Mouse (Mus musculus): ENCODE results near the gene Itpr1.

Gene Itpr1

DNA sequence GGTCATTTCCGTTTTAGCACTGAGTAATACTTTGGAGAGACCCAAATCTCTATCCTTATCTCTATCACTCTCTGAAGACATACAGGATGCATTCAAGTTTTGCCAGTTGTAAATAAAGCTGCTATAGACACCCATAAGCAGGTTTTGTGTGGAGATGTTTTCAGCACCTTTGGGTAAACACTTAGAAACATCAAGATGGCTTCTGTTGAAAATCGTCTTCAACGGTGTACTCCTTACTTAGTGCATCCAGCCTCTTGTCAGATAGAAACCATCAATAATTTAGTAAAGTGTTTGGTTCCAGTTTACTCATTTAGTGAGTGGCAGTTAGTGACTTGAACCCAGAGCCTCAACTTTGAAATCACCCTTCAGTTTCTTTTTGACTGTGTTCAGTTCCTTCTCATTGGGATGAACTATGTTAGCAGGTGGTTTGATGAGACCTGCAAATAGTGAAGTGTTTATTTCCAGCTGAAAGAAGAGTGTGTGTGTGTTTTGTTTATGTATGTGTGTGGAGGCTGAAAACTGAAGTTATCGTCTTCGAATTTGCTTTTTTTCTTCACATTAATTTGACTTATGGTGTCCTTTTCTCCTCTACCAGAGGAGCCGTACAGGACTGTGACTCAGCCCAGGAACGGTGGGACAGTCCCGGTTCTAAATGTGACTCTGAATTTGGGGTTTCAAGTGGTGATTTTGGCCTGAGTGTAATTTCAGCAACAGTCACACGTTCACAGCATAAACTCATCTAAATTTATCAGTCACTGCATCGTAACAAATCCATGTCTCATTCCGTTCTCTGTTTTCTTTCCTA lies 66.1 kb downstream of the Itpr1 start:
- no peak for DNase-seq (ENCODE audit: low spot score)

DNA sequence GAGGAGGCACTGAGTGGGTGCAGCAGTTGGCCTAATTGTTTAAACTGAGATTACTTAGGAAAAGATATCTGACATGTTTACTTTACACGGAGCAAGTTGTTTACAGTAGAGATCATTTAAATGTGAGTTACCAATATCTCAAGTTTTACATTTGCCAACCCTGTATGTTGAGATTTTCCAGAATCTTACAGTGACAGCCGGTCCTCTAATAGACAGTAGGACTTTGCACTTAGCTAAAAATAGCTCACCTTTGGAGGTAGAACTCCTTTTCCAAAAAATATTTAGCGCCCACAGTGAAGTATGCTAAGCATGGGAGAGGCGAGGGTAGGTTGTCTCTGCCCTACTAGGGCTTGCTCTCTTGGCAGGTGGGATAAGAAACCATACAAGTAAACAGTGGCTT lies 69.2 kb downstream of the Itpr1 start:
- DNase-seq (ENCODE audit: low spot score), result no peak

DNA sequence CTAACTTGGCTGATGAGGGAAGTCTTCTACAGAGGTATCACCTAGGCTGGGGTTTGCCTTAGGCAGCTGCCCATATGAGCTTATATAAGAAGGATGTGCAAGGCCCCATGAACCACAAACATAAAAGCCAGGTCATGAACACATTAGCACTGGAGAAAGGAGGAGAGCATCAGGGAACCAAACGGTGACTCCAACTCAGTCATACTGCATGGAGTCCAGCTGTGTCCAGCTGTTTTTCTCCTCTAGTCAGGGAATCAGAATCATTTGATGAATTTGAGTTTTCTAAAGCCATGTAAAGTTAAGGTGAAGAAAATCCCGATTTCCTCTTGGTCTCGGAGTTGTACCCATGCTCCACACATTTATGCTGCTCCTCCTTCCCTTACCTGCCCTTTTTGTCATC lies 69.7 kb downstream of the Itpr1 start:
- no peak for DNase-seq (ENCODE audit: low spot score)

DNA sequence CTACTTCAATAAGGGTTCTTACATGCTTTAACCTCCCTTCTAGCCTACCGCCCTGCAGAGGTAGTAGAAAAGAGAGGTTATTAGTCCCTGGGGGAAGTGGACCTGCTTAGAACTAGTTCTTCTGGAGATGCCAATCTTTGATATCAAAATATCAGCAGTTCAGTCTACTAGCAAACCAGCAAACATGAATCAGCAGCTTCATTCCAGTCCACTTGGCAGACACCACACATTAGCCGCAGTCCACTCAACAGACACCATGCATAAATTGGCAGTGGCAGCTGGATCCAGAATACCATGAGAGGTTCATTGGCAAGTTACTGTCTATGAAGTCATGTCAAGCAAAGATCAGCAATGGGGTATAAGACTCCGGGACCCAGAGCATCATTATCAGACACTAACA lies 71.8 kb downstream of the Itpr1 start:
- no peak for DNase-seq (ENCODE audit: low spot score)

DNA sequence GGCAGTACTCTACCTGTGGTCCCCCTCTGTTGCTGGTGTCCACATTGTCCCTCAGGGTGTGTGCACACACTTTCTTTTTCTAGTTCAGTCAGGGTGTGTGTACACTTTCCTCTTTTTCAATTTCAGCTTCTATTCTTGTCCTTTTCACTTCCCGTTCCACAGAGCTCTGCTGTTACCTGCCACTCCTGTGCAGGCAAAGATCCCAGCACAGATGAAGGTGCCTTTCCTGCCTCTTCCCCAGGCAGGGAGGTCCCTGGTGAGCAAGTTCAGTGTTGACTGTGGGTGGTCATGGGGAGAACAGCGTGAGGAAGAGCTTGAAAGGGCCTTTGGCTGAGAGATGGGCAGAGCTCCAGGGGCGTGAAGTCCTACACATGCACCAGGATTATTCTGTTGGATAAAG lies 76.1 kb downstream of the Itpr1 start:
- DNase-seq (ENCODE audit: low spot score), result no peak

DNA sequence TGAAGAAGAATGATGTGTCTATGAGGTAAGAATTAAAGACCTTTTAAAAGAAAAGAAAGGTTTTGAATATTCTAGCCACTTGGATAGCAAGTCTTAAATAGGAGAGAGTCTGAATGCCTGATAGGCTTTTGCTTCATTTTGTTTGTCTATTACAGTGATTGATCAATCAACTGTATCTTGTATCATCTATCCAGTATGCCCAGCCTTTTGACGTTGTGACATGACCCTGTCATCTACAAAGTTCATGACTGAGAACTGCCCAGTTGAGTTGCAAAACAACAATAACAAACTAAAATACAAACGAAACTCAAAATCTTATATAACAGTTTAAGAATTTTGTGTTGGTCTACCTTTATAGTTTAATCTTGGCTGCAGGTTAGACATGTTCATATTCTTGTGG lies 78.1 kb downstream of the Itpr1 start:
- no peak for DNase-seq (ENCODE audit: low spot score)

DNA sequence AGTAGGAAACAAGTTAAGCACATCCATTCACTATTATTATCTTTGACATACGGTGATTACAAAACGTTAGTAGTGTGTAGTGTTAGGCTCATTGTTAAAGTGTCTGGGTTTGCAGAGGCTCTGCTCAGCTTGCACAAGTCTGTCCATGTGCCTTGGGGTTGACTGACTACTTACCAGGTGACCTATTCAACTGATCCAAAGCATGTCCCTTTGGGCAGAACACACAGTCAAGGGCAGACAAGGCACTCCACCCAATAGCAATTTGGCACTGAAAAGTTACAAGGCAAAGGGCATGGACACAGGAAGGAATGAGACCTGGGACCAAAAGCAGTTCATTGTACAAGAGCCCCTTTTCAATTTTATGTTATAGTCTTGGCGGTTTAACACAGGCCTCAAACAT lies 78.7 kb downstream of the Itpr1 start:
- DNase-seq (ENCODE audit: low spot score), result no peak

DNA sequence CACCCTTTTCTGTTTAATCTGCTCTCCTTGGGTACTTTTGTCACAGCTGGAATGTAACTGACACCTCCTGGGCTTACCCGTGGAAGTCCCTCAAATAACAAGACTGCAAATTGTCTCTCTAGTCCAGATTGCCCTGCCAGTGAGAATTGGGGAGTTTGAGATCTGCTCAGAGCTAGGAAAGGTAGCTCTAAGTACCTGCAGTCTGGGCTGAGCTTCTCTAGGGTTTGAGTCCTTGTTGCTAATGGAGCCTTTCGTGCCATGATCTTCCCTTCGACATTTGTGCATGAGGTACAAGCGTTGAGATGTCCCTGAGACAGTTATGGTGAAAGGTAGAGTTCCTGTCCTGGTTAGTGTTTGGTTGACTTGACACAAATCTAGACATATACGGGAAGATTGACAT lies 89.0 kb downstream of the Itpr1 start:
- no peak for DNase-seq (ENCODE audit: low spot score)

DNA sequence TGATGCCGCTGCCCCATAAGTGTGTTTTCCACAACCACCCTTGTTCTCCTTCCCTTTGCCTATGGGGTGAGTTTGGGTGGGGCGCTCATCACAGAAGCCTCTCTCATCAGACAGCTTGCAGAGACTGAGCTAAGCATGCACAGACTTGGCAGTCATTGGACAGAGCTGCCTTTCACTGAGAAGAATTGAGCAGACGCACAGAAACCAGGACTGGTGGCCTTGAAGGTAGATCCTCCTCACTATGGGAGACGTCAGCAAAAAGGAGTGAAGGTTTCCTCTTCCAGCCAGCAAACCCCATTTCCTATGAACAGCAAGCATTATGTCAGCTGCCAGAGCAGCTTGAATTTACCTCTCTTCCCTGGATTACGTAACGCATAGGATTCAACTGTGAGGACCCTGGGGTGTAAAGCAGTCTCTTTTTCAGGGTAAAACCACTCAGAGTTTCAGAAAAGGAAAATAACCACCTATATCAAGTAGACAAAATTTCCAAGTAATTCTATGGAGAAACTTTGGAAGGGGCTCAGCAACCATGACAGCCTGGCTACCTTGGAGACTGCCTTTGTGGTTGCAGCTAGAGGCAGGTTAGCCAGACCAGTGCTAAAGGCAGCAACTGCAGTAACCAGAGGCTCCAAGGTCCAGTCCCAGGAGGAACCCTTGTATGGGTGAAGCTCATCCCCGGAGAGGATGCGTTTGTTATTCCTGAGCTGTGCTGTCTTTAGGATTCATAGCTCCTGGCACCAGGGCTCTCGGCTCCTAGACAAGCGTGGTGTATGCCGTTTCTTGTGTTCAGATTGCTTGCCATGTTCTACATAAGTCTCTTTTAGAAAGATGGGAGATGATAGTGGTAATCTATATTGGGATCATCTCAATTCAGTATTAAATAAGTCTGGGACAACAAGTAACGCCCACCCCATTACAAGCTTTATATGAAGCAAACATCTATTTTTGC lies 91.0 kb downstream of the Itpr1 start:
- DNase-seq (ENCODE audit: low spot score), result no peak

DNA sequence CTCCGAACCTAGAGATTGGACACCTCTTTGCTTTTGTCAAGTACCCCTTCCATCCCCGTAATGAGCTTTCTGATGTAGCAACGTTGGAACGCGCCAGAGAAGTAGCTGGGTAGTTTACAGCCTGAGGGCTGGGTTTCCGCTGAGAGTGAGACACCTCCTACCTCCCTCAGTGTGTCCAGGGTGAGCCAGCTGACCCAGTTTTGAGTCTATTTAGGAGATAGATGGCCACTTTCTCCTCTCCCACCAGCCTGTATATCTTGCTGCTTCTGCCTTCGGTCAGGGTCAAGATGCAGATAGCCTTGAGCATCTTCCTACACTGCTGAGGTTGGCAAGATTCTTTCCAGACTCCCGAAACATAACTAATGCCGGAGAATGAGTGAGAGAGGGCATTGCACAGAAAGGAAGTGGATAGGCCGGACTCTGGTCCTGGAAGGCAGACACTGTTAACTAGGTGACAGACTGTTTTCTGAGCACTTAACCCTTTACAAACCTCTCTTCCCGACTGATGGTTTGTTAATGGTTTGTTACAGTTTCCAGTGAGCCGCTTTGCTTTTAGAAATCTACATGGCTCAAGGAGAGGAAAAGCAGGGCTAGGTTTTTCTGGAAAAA lies 92.4 kb downstream of the Itpr1 start:
- DNase-seq (ENCODE audit: low spot score), result no peak

DNA sequence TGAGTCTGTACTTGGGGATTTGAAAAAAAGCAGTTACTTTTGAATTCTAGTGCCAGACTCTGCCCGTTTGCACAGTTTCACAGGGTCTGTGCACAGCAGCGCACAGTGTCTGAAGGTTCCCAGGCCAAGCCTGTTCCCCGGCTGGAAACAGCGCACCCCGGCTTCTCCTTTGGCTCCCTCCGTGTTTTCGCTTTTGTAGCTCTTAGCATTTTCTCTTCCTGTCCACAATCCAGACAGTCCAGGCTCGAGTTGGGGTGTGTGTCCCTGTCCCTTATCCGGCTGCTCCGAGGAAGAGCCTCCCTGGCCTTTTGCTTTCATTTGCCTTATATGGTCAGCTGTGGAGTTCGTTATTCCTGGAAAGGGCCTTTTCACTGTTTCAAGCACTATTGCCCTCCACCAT lies 93.3 kb downstream of the Itpr1 start:
- DNase-seq (ENCODE audit: low spot score), result peak; percentile 8

DNA sequence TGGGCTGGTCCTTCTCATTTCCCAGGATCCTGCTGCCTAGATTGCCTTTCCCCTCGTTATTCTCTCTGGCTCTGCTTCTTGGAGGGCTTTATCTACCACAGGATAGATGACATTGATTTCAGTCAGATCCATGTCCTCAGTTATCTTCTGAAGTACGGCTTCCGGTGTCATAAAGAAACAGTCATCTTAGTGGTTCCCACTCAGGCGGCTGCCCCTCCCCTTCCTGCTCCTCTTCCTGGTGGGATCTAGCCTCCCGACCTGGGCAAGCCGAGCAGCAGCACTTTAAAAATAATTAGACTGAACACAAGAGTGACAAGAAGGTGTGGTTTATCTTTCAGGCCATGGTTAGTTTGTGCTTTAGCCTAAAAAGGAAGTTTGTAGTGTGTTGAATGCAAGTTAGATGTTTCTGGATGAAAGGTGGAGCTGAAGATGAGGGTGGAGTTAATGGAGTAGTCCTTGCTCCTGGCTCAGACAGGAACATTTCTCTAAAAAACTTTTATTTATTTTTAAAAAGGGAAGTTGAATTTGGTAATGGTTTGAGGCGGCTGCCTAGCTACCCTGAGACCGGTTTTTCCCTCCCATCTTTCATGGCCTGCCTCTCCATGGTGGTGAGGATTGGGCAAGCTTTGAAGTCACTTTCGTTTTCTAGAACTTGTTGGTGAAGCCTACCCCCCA lies 94.2 kb downstream of the Itpr1 start:
- no peak for DNase-seq (ENCODE audit: low spot score)

DNA sequence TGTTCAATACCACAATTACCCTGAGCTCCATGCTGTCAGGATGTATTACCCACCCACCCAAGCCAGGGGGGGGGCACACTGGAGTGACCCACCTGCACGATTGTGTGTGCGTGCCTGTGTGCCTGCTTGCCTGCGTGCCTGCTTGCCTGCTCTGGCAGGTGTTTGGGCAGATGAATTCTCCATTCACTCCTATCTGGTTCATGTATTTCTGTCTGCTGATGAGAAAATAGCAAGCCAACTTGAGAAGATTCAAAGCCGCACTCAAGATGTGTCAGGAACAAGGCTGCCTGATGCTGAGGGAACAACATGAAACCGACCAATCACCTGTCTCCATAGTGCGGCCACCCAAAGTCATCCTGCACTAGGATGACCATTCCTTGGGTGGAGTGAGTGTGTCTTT lies 94.9 kb downstream of the Itpr1 start:
- DNase-seq (ENCODE audit: low spot score), result no peak

DNA sequence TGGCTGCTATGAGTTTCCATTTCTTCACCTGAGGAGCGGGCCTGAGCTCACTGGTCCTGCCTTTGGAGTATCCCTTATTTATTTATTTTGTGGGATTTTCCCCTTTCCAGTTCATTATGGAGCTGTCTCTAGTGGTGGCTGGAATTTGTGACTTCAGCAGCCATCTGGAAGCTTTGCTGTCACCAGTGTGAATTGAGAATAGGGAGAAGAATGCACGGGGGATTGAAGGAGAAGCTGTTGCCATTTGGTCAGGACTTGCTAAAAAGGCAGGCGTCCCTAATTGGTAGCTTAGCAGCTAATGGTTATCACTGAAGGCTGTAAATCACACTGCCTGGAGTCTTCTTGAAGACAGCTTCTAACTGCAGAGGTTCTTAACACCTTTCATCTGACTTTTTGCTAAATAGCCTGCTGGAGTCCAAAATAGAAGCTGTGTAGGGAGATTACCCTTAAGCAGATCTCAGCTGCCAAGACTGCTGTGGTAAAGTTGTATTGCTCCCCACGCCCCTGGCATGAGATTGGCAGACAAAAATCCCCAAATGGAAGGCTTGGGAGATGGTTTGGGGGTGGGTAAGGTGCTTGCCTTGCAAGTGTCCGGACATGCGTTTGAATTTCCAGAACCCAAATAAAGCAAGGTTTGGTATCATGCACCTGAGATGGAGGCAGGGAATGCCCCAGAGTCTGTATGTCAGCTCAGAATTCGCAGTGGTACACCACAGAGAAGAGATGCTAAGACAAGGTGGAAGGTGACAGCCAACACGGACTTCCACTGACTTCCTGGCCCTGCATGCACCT lies 96.7 kb downstream of the Itpr1 start:
- no peak for DNase-seq (ENCODE audit: low spot score)

DNA sequence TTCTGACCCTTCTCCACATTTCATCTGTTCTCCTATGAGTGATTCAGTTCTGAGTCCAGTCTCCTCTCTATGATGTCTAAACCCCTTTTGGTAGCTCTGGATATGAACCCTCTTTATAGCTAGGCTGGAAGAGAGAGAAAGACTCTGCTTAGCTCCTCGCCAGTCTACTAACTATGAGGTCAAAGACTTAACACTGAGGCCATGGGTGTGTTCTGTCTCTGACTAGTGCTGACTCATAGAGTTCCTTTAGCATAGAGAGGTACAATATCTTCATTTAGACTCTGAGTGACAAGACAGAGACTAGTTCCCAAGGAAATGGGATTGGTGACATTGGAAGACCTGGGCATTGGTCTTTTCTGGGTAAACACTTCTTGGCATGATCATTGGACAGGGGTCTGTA lies 100.2 kb downstream of the Itpr1 start:
- DNase-seq (ENCODE audit: low spot score), result no peak

DNA sequence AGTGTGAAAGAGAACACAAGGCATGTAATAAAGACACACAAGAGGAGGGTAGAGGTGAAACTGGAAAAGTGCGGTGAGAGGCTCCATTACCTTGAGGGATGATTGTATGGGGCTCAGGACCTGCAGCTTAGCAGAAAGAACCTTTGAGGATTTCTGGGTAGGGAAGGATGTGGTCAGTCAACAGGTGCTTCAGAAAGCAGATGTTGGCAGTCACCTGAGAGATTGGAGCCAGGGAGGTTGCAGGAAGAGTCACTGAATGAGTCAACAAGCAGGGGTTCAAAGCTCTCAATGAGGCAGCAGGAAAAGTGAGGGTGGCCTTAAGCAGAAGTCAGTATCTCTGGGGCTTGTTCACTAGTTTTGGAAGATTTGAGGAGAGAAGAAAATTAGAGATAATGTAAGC lies 101.1 kb downstream of the Itpr1 start:
- DNase-seq (ENCODE audit: low spot score), result no peak

DNA sequence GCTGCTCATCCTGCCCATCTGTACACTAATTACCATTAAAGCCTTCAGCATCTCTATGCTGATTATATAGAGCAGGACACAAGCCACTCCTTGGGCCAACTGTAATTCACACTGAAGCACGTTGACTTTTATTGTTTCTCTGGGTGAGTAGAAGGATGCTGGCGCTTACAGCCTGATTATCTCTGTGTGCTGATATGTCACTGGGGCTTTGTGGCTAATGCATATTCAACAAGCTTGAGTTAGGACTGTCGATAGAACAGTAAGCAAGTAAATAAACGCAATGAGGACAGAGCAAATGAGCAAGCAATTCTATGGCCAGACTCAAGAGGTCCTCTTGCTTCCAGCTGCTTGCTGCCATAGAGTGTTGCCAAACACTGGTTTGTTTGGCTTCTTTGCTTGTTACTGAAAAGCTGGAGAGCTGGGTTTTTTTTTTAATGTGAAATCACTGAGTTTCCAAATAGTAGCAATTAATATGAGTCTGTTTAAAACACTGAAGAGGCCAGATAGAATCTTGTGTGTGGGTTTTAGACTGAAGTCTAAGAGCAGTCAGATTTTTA lies 103.5 kb downstream of the Itpr1 start:
- DNase-seq (ENCODE audit: low spot score), result no peak

DNA sequence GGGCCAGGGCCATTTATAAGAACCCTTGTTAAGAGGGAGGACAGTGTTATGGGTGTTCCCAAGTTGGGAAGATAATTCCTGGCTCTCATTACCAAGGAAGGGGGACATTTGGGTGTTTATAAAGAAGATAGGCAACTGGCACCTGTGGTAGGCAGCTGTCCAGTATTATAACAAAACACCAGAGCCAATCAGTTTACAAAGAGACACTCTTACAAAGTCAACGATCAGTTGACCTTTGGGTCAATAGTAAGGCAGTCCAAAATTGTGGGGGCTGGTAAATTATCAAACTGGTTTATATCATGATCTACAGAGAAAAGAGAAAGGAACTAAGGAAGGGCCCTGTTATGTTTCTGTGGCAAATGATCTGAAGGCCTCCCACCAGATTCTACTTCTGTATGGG lies 104.1 kb downstream of the Itpr1 start:
- DNase-seq (ENCODE audit: low spot score), result no peak

DNA sequence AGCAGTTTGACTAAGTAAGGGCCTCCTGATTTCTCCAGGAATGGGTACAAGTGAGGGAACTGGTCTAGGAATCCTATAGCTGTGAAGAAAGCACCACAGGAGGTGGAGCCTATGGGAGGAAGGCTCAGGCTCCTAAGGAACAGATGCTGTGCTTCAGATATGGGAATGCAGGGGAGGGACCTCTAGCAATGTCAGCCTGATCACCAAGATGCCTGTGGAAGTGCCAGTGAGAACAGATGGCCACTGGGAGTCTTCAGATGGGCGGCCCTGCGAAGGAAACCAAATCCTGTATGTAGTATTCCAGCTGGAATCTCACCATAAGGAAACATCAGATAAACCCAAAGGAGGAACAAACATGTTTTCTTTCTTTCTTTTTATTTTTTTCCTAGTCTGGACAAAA lies 108.8 kb downstream of the Itpr1 start:
- DNase-seq (ENCODE audit: low spot score), result no peak

DNA sequence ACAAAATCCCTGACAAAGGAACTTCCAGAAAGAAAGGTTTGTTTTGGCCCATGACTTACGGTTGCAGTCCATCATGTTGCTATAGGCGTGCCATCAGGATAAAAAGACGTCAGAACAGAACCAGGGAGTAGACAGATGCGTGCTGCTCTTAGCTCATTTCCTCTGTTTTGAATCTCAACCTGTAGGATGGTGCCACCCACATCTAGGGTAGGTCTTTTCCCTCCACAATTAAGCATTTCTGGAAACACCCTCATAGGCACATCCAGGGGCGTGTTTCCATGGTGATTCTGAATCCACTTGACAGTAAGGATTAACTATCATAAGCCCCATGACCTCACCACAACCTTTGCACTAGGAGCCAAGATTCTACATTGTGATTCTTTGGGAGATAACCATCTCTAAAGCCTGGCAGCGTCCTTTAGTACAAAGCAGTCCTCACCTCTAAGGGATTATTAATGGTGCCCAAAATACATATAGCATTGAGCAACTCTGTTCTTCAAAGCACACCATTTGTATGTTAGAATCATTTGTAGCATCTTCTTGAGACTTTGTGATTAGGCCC lies 111.6 kb downstream of the Itpr1 start:
- DNase-seq (ENCODE audit: low spot score), result no peak

DNA sequence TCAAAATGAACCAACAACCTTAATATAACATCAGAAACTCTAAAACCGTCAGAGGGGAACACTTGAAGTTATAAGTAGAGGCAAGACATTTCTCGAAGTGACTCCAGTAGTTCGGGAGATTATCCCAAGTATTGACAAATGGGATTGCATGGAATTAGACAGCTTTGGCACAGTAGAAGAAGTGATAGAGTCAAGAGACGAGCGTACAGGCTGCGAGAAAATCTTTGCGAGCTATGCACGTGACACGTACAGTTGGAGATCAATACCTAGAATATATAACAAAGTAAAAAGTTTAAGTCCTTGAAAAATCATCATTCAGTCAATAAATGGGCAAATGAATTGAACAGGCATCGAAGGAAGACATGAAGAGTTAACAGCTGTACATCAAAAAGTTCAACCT lies 112.5 kb downstream of the Itpr1 start:
- no peak for DNase-seq (ENCODE audit: low spot score)
